Mouse (Mus musculus) cortical plate, adult 2 months (tissue): Measurements from ENCODE around the gene Gm39115.

Experiments used
- CTCF ChIP-seq: fragments of 200-500 bp; IDR thresholded peaks from 2 replicates; pipeline ENCODE4 v1.5.1; 2011; ENCODE audit warnings: mild to moderate bottlenecking, control low read depth, low read length; ENCODE audit not compliant: insufficient read depth; ENCODE audit errors: extremely low read depth
- POLR2A ChIP-seq: fragments of 200-500 bp; IDR thresholded peaks from 2 replicates; pipeline ENCODE4 v1.6.1; 2011; ENCODE audit warnings: mild to moderate bottlenecking, low read length, control low read depth; ENCODE audit not compliant: insufficient read depth; ENCODE audit errors: extremely low read depth

GRCm38 (mm10) chr7:142148633-142149032 is 12.8 kb upstream of the Gm39115 start:
- no peak for TF ChIP-seq POLR2A
- TF ChIP-seq CTCF, result no peak
